Mouse (Mus musculus) liver, embryonic 14.5 days (tissue): ENCODE measurements around the gene Klhl6. TPM values are rescaled to one million over a fixed set of nuclear protein-coding genes. Genes with fewer than 3 reads are reported as not detected.
A peak's percentile ranks its signal among the peaks of the same experiment; 100 is the strongest.

ENCODE experiments used
- ATAC-seq: fragments of 200-750 bp; cut with Nextera tagmentation; 2 replicates; pipeline ENCODE4 v1.8.0; 2017; ENCODE audit warnings: moderate number of reproducible peaks, mild to moderate bottlenecking, moderate library complexity; ENCODE audit not compliant: insufficient read depth
- DNase-seq, 3 experiments: peaks; one replicate each; pipeline ENCODE4 v3.0.0-alpha.2; 2012 to 2013; ENCODE audit warnings: low read depth in 3 of 3, low spot score in 3 of 3
- H3K27ac ChIP-seq: fragments of 300-500 bp; sonication (generic); 2 replicates; pipeline ENCODE4 v1.5.1; 2014; ENCODE audit warnings: moderate library complexity, mild to moderate bottlenecking, control low read depth, inconsistent platforms
- H3K27me3 ChIP-seq: fragments of 300-500 bp; sonication (generic); 2 replicates; pipeline ENCODE4 v1.6.1; 2014; ENCODE audit warnings: mild to moderate bottlenecking, low read length, moderate library complexity; ENCODE audit not compliant: control insufficient read depth, insufficient read depth
- H3K36me3 ChIP-seq: fragments of 300-500 bp; sonication (generic); replicated peaks from 2 replicates; pipeline ENCODE4 v1.6.1; 2014; ENCODE audit warnings: low read depth; ENCODE audit not compliant: control insufficient read depth, insufficient read depth
- H3K4me1 ChIP-seq, 2 experiments: fragments of 200-500 bp in 1 of 2; fragments of 300-500 bp in 1 of 2; sonication (generic) in 1 of 2; replicated peaks; 2 replicates each; pipeline ENCODE4 v1.6.1; 2012 to 2014; ENCODE audit warnings: antibody characterized with exemption in 1 of 2, inconsistent platforms in 1 of 2, low read length in 1 of 2; ENCODE audit not compliant: control insufficient read depth in 2 of 2, insufficient read depth in 2 of 2
- H3K4me2 ChIP-seq: fragments of 300-500 bp; sonication (generic); 2 replicates; pipeline ENCODE4 v1.6.1; 2014; ENCODE audit warnings: low read depth, mild to moderate bottlenecking, control low read depth, moderate library complexity
- H3K4me3 ChIP-seq, 2 experiments: fragments of 200-500 bp in 1 of 2; fragments of 300-500 bp in 1 of 2; sonication (generic) in 1 of 2; 2 replicates each; pipeline ENCODE4 v1.5.1; 2012 to 2014; ENCODE audit warnings: low read depth in 2 of 2, low read length in 2 of 2, mild to moderate bottlenecking in 2 of 2, control low read depth in 1 of 2, inconsistent platforms in 1 of 2, moderate library complexity in 1 of 2; ENCODE audit not compliant: insufficient read depth in 1 of 2
- H3K9ac ChIP-seq: fragments of 300-500 bp; sonication (generic); replicated peaks from 2 replicates; pipeline ENCODE4 v1.6.1; 2014; ENCODE audit warnings: mild to moderate bottlenecking, control low read depth, moderate library complexity
- H3K9me3 ChIP-seq: fragments of 300-500 bp; sonication (generic); 2 replicates; pipeline ENCODE4 v1.6.1; 2016; ENCODE audit warnings: low read length, mixed read lengths; ENCODE audit not compliant: control insufficient read depth
- CTCF ChIP-seq: IDR thresholded peaks from 2 replicates; pipeline ENCODE4 v1.5.1; 2016; ENCODE audit warnings: antibody characterized with exemption, low read depth, control low read depth
- EP300 ChIP-seq: IDR thresholded peaks from 2 replicates; pipeline ENCODE4 v1.6.1; 2016; ENCODE audit warnings: antibody characterized with exemption, low read depth
- WGBS: fragments of 180-500 bp; shearing (Covaris S2); extraction: QIAGEN DNeasy Blood & Tissue Kit; methylation state at CpG from one replicate; pipeline ENCODE4 v1.1.7; 2014; ENCODE audit not compliant: insufficient replicate concordance; 5-methylcytosine and 5-hydroxymethylcytosine counted together
- polyA plus RNA-seq, 2 experiments: library from polyadenylated mRNA; depleted of rRNA in 1 of 2; stranded (reverse) in 1 of 2; unstranded in 1 of 2; fragments of >200 nt; fragmentation: Nextera tagmentation in 1 of 2; extraction: Ambion mirVana in 1 of 2; gene quantifications; 2 replicates each; pipeline versions ENCODE4 v1.2.1 to v1.2.3; 2012 to 2014

Gene Klhl6
- polyA plus RNA-seq, 2 experiments: 5.0 to 8.2 TPM

DNA sequence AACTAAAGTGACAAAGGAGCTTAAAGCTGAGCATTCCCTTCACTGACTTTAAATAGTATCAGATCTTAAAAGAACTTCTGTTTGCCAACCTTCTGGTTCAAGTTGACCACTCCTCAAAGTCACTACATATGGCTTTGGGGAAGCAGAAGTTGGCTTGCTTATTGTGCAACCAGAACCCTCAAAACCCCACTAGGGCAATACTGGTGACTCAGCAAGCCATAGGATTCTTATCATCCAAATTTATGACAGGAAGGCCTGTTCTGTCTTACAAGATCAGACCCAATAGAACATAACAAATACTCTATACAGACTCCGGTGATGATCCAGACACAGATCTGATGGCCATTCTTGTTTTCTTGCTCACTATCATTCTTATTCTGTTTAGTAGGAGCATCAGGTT, 9.4 kb downstream of the Klhl6 start:
- Histone ChIP-seq H3K4me2 (no peak overlapping the region), H3K36me3 (no peaks in the 10 kb centered on the region), H3K9me3 (no peaks in the 10 kb centered on the region), H3K4me3 (no peak overlapping the region), H3K4me1 (peaks cover 0 to 5% of the 10 kb centered on the region in 2 experiments; a peak in 1 of 4 replicates), H3K9ac (no peak overlapping the region), H3K27ac (no peak overlapping the region), H3K27me3 (no peaks in the 10 kb centered on the region)
- DNase-seq (peak in 2 of 3 experiments; percentile 9 to 19), ATAC-seq (no peak)
- TF ChIP-seq CTCF (no peak), EP300 (no peak)
- 3% methylated on average over 1 of the region's 1 CpGs for WGBS

DNA sequence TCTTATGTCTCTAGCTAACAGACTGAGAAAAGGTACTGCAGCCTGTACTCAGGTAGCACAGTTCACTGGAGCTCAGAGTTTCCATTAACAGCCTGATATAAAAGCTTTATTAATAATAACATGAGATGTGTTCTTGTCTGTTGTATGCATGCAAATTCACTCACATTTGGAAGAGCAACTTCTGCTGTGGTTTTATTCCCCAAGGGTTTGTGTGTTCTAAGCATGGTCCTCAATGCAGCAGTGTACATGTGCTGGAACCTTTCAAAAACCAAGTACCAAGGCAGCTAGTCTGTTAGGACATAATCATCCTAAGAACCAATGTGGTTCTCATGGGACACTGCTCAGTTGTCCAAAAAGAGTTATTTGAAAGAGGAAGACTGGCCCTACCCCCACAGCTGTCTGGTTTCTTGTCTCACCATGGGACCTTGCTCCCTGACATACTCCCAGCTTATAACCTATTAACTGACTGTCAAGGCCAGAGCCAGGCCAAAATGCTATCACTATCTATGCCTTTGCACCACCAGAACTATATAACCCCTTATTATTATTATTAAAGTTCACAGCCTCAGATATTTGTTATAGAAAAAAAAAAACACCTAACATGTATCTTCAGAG, 10.0 kb downstream of the Klhl6 start:
- Histone ChIP-seq H3K4me1 (peaks cover 0 to 5% of the 10 kb centered on the region in 2 experiments; a peak in 1 of 4 replicates), H3K27ac (no peak overlapping the region), H3K9ac (no peak overlapping the region), H3K4me3 (no peak overlapping the region), H3K4me2 (no peak overlapping the region), H3K36me3 (no peaks in the 10 kb centered on the region), H3K27me3 (no peaks in the 10 kb centered on the region), H3K9me3 (no peaks in the 10 kb centered on the region)
- DNase-seq: no peak
- ATAC-seq: no peak
- TF ChIP-seq EP300: no peak
- TF ChIP-seq CTCF: no peak

DNA sequence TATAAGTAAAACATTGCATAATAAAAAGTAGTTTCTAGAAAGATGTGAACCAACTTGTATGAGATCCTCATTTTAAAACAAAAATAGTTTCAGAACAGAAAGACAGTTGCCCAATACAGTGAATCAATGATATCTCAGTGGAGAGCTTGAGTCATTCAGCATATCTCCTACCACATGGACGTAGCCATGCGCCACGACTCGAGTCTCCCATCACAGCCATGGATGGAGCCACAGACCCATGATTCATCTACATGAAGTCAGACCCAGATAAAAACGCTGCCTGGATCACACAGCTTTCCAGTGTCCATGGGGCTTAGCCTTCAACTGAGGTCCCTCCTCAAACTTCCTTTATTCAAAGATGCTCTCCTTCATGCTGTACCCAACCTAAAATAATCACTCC, 13.3 kb downstream of the Klhl6 start:
- no peaks in the 10 kb centered on the region for H3K27me3 ChIP-seq
- no peaks in the 10 kb centered on the region for H3K9me3 ChIP-seq
- no peak for ATAC-seq
- H3K4me1 ChIP-seq: peaks cover 2 to 12% of the 10 kb centered on the region in 2 experiments; a peak in 2 of 4 replicates
- WGBS: 43% methylated on average over 5 of the region's 5 CpGs
- TF ChIP-seq CTCF (no peak), EP300 (no peak)
- peak in 1 of 3 experiments; percentile 10 for DNase-seq
- H3K4me2 ChIP-seq: no peak overlapping the region
- no peak overlapping the region for H3K9ac ChIP-seq
- H3K27ac ChIP-seq: no peak overlapping the region
- H3K36me3 ChIP-seq: no peaks in the 10 kb centered on the region
- no peak overlapping the region for H3K4me3 ChIP-seq

DNA sequence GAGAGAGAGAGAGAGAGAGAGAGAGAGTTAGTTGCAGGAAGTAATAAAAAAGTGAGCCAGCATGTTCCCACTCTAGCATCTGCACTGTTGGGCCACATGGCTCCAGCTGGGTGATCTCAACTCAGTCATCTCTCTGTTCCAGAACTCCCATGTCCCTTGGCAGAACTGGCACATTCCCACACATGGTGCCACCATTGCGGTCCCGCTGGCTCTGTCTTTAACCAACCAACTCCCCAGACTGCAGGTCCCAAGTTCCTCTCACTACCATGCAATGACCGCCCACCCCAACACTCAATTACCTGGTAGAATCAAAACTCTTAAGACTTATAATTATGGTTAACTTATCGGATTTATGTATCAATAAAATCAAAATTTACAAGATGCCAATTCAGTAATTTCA, 14.2 kb downstream of the Klhl6 start:
- TF ChIP-seq EP300 (no peak), CTCF (no peak)
- no peak overlapping the region for H3K9ac ChIP-seq
- no peak overlapping the region for H3K27ac ChIP-seq
- H3K4me2 ChIP-seq: no peak overlapping the region
- no peaks in the 10 kb centered on the region for H3K9me3 ChIP-seq
- no peaks in the 10 kb centered on the region for H3K27me3 ChIP-seq
- H3K4me3 ChIP-seq: no peak overlapping the region
- H3K4me1 ChIP-seq: peaks cover 2 to 9% of the 10 kb centered on the region in 2 experiments; a peak in 2 of 4 replicates
- no peak for DNase-seq
- H3K36me3 ChIP-seq: no peaks in the 10 kb centered on the region
- WGBS: 74% methylated on average over 4 of the region's 4 CpGs
- no peak for ATAC-seq

- TF ChIP-seq EP300 (no peak), CTCF (no peak)
- WGBS: 44% methylated on average over 1 of the region's 1 CpGs
- ATAC-seq: no peak
- DNase-seq: no peak
- Histone ChIP-seq H3K4me1 (peaks cover 2 to 7% of the 10 kb centered on the region in 2 experiments; a peak in 2 of 4 replicates), H3K27ac (no peak overlapping the region), H3K36me3 (no peaks in the 10 kb centered on the region), H3K4me3 (no peak overlapping the region), H3K4me2 (no peak overlapping the region), H3K27me3 (no peaks in the 10 kb centered on the region), H3K9me3 (no peaks in the 10 kb centered on the region), H3K9ac (no peak overlapping the region)
These were observed 14.9 kb downstream of the Klhl6 start for GRCm38 (mm10) chr16:19967897-19968392.
